Mouse (Mus musculus) testis, adult 2 months (tissue): ENCODE data around the gene Tmem115. TPM values are rescaled to one million over a fixed set of nuclear protein-coding genes. Genes with fewer than 3 reads are reported as not detected.

Source experiments
- H3K27ac ChIP-seq: fragments of 200-500 bp; 2 replicates; pipeline ENCODE4 v1.5.1; 2012; ENCODE audit warnings: low read depth, low read length; ENCODE audit not compliant: control insufficient read depth, insufficient read depth
- H3K27me3 ChIP-seq: fragments of 200-500 bp; 2 replicates; pipeline ENCODE4 v1.6.1; 2012; ENCODE audit warnings: mild to moderate bottlenecking, low read length, moderate library complexity; ENCODE audit not compliant: control insufficient read depth, insufficient read depth
- H3K36me3 ChIP-seq: fragments of 200-500 bp; 2 replicates; pipeline ENCODE4 v1.6.1; 2012; ENCODE audit warnings: mild to moderate bottlenecking, low read length; ENCODE audit not compliant: control insufficient read depth, insufficient read depth
- H3K4me1 ChIP-seq: fragments of 200-500 bp; 2 replicates; pipeline ENCODE4 v1.6.1; 2012; ENCODE audit warnings: low read length; ENCODE audit not compliant: control insufficient read depth, insufficient read depth
- H3K4me3 ChIP-seq: fragments of 200-500 bp; 2 replicates; pipeline ENCODE4 v1.5.1; 2012; ENCODE audit warnings: low read depth, mild to moderate bottlenecking, low read length, moderate library complexity, mixed read lengths; ENCODE audit not compliant: control insufficient read depth
- CTCF ChIP-seq: fragments of 200-500 bp; IDR thresholded peaks from 2 replicates; pipeline ENCODE4 v1.5.1; 2012; ENCODE audit warnings: low read depth, mild to moderate bottlenecking, inconsistent platforms, low read length, moderate library complexity; ENCODE audit not compliant: control insufficient read depth, insufficient read depth, insufficient replicate concordance
- POLR2A ChIP-seq: fragments of 200-500 bp; IDR thresholded peaks from 2 replicates; pipeline ENCODE4 v1.6.1; 2012; ENCODE audit warnings: low read depth, mild to moderate bottlenecking, inconsistent platforms, low read length, moderate library complexity; ENCODE audit not compliant: control insufficient read depth
- polyA plus RNA-seq: library from polyadenylated mRNA; depleted of rRNA; stranded (reverse); fragments of >200 nt; gene quantifications from 2 replicates; pipeline ENCODE4 v1.2.3, GENCODE M21; 2012

Gene Tmem115
- polyA plus RNA-seq, 1 experiment = 38.3 TPM

- H3K4me3 ChIP-seq = peak overlapping the region; percentile 92
- peak overlapping the region; percentile 85 for H3K27ac ChIP-seq
- H3K27me3 ChIP-seq = no peaks in the 10 kb centered on the region
- no peaks in the 10 kb centered on the region; the same call in none of the 2 replicates for H3K36me3 ChIP-seq
- TF ChIP-seq POLR2A = no peak
- no peak for TF ChIP-seq CTCF
- H3K4me1 ChIP-seq = peaks cover 14% of the 10 kb centered on the region
Observed at GRCm38 (mm10) chr9:107541005-107541404, 7.3 kb downstream of the Tmem115 start.

GRCm38 (mm10) chr9:107541474-107542351 lies 8.0 kb downstream of the Tmem115 start, which contains the start of the genes Cyb561d2 and Nprl2:
Gene Cyb561d2 (minus strand): TSS chr9:107542193.
Gene Nprl2 (plus strand): TSS chr9:107542226.
- Histone ChIP-seq H3K27ac (peak within 1 kb of the TSS; percentile 85), H3K4me3 (peak within 1 kb of the TSS; percentile 92), H3K4me1 (peaks cover 17% of the 10 kb centered on the region), H3K36me3 (no peaks in the 10 kb centered on the region; the same call in none of the 2 replicates), H3K27me3 (no peaks in the 10 kb centered on the region)
- peak; percentile 61 for TF ChIP-seq POLR2A
- no peak for TF ChIP-seq CTCF

DNA sequence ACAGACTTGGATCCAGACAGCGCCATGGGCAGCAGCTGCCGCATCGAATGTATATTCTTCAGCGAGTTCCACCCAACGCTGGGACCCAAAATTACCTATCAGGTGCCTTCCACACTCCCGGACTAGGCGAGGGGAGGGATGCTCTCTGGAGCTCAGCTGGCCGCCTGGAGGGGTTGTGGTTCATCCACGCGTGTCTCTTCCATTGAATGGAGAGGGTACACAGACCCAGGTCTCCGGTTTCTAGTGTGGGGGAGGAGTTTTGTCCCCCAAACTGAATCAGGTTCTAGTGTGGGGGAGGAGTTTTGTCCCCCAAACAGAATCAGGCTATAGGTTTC lies 8.6 kb downstream of the Tmem115 start:
- H3K4me1 ChIP-seq = peaks cover 19% of the 10 kb centered on the region
- no peaks in the 10 kb centered on the region; the same call in none of the 2 replicates for H3K36me3 ChIP-seq

DNA sequence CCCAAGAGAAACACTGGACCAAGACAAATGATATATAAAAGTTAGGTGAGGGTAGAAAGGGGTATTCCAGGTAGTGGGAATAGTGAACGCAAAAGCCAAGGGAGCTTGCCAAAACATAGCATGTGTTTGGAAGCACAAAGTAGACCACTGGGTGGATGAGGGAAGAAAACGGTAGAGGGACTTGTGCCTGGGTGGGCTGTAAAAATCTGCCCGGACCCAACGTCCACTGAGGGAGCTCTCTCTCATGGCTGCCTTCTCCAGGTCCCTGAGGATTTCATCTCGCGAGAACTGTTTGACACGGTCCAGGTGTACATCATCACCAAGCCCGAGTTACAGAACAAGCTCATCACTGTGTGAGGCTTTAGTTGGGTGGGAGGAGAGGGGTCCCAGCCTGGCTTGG lies 9.0 kb downstream of the Tmem115 start:
- Histone ChIP-seq H3K27me3 (no peaks in the 10 kb centered on the region), H3K4me3 (peak overlapping the region; percentile 92), H3K27ac (no peak overlapping the region), H3K4me1 (peaks cover 21% of the 10 kb centered on the region), H3K36me3 (no peaks in the 10 kb centered on the region; the same call in none of the 2 replicates)
- TF ChIP-seq CTCF (no peak), POLR2A (no peak)

More for the DNA sequence above, 8.6 kb downstream of the Tmem115 start:
- Histone ChIP-seq H3K27me3 (no peaks in the 10 kb centered on the region), H3K27ac (peak overlapping the region; percentile 64), H3K4me3 (peak overlapping the region; percentile 92)
- TF ChIP-seq CTCF (no peak), POLR2A (no peak)

DNA sequence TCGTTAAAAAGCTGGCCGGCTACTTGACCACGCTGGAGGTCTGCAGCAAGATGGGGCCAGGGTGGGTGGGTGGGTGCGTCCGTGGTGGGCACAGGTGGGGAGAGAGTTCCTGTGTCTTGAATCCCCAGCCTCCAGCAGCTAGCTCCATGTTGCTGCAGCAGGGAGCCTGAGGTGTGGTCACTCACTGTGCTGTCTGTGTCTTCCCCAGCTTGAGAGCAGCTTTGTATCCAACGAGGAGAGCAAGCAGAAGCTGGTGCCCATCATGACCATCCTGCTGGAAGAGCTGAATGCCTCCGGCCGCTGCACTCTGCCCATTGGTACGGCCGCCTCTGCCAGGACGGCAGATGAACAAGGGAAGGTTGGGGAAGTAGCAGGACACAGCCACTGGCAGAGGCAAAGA lies 9.6 kb downstream of the Tmem115 start:
- peak overlapping the region; percentile 43 for H3K4me3 ChIP-seq
- no peaks in the 10 kb centered on the region for H3K27me3 ChIP-seq
- H3K36me3 ChIP-seq = no peaks in the 10 kb centered on the region; the same call in 1 of the 2 replicates
- TF ChIP-seq POLR2A = no peak
- no peak for TF ChIP-seq CTCF
- H3K27ac ChIP-seq = no peak overlapping the region
- H3K4me1 ChIP-seq = peaks cover 22% of the 10 kb centered on the region

- H3K36me3 ChIP-seq = peaks cover 2% of the 10 kb centered on the region
- H3K4me3 ChIP-seq = no peak overlapping the region
- no peak overlapping the region for H3K27ac ChIP-seq
- H3K4me1 ChIP-seq = peaks cover 22% of the 10 kb centered on the region
- TF ChIP-seq POLR2A = no peak
- no peak for TF ChIP-seq CTCF
- no peaks in the 10 kb centered on the region for H3K27me3 ChIP-seq
Observed at GRCm38 (mm10) chr9:107544196-107544700, 10.5 kb downstream of the Tmem115 start.

GRCm38 (mm10) chr9:107544729-107545128 lies 11.0 kb downstream of the Tmem115 start:
- peaks cover 22% of the 10 kb centered on the region for H3K4me1 ChIP-seq
- no peaks in the 10 kb centered on the region for H3K27me3 ChIP-seq
- no peak for TF ChIP-seq CTCF
- TF ChIP-seq POLR2A = no peak
- peak overlapping the region; percentile 21; the same call in 1 of the 2 replicates for H3K4me3 ChIP-seq
- H3K27ac ChIP-seq = no peak overlapping the region
- peaks cover 2% of the 10 kb centered on the region for H3K36me3 ChIP-seq
